Mouse (Mus musculus) bone marrow macrophage, adult 2 months (primary cell): ENCODE measurements at regions not wholly inside any gene's neighbourhood (a gene's known extent, or its start where the extent isn't known, plus 50 kb on each side); places are given as distances from the start of the nearest gene placed in this dataset.

Experiments used
- H3K27ac ChIP-seq: 2 replicates; pipeline ENCODE4 v1.5.1; 2012; ENCODE audit warnings: low read depth, low read length; ENCODE audit not compliant: insufficient read depth
- H3K4me1 ChIP-seq: 2 replicates; pipeline ENCODE4 v1.6.1; 2012; ENCODE audit warnings: low read length; ENCODE audit not compliant: control insufficient read depth, insufficient read depth
- H3K4me3 ChIP-seq: 2 replicates; pipeline ENCODE4 v1.5.1; 2012; ENCODE audit warnings: mild to moderate bottlenecking, low read length, moderate library complexity; ENCODE audit not compliant: insufficient read depth
- CTCF ChIP-seq: IDR thresholded peaks from 2 replicates; pipeline ENCODE4 v1.5.1; 2012; ENCODE audit warnings: low read depth, mild to moderate bottlenecking, low read length, moderate library complexity
- POLR2A ChIP-seq: IDR thresholded peaks from 2 replicates; pipeline ENCODE4 v1.6.1; 2012; ENCODE audit warnings: mild to moderate bottlenecking, low read depth, low read length, borderline replicate concordance

DNA sequence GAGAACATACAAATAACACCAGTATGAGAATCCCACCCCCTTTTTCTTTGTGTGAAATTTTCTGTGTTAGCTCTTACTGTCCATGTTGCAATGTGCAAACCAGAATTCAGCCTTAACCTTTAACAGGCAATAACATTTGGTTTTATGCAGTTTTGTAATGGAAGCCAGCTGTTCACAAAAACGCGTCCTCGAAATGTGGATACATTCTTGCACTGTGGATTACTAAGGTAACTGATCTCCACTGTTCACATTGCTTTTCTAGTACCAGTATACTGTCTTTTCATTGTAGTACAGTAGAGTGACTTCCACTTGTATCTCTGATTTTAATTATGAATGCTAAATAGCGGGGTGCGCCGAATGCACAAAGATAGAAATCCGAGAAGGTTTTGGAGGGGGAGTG lies 374.8 kb downstream of the Sfmbt2 start:
- Histone ChIP-seq H3K4me3 (no peak overlapping the region), H3K4me1 (no peaks in the 10 kb centered on the region), H3K27ac (no peak overlapping the region)
- TF ChIP-seq POLR2A (no peak), CTCF (no peak)

DNA sequence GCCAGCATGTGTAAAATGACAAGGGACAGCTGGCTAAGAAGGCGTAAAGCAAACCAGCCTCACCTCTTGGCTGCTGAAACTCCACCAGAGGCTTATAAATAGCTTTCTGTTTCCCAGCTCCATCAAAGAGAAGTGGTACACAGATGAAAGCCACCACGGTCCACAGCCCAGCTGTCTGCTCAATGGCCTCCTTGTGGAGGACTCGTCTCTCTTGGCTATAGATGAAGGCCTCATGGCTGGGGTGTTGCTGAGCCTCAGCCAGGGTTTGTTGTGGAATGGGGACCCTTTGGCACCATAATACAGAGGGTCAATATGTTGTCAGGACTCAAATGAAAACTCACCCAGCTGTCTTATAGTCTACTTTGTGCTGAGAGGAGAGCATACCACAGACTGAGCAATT lies 385.1 kb downstream of the Sfmbt2 start:
- H3K4me1 ChIP-seq = no peaks in the 10 kb centered on the region
- H3K4me3 ChIP-seq = no peak overlapping the region
- TF ChIP-seq POLR2A = no peak
- no peak for TF ChIP-seq CTCF
- no peak overlapping the region for H3K27ac ChIP-seq

DNA sequence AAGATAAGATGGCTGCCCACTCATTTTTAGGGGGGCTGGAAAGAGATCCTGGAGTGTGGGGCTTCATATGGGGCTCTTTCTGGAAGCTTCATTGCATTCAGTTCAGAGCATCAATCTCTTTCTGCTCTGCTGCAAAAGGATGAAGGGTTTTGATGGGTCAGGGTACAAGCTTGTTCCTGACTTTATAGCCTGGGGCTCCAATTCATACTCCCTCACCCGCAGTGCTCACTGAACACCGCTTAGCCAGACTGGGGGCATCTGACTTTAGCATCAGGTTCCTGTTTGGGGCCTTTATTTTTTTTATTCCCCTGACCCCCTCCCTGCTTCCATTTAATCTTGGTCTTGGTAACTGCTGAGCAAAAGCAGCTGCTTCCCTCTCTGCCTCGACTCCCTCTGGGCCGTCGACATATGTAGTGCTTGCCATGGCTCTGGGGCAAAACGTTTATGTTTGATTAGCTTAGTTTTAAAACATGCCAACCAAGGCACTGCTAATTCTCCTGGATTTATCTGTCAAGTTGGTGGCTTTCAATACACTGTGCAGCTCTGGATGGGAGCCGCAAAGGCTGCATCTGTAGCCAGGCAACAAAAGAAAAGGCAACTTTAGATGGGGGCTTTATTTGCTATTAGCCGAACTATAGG lies 387.0 kb downstream of the Sfmbt2 start:
- no peaks in the 10 kb centered on the region for H3K4me1 ChIP-seq
- no peak overlapping the region for H3K4me3 ChIP-seq
- TF ChIP-seq CTCF (no peak), POLR2A (no peak)
- H3K27ac ChIP-seq = no peak overlapping the region

DNA sequence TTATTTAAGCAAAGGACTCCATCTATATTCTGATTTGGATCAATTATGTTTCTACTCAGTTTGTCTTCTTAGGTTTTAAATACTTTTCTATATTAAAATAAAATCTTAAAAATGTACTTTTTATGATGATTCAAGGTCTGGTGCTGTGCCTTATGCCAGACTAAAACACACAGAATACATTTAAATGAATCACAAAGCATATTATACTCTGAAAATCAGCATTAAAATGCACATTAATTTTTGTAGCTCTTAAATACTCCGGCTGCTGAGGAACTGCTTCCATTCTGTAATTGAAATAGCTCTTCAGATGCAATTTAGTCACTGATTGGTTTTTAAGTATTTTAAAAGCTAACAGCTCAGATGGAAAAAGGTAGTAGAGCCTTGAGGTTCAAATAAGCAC lies 387.6 kb downstream of the Sfmbt2 start:
- no peak for TF ChIP-seq CTCF
- no peak for TF ChIP-seq POLR2A
- Histone ChIP-seq H3K4me1 (no peaks in the 10 kb centered on the region), H3K4me3 (no peak overlapping the region), H3K27ac (no peak overlapping the region)

DNA sequence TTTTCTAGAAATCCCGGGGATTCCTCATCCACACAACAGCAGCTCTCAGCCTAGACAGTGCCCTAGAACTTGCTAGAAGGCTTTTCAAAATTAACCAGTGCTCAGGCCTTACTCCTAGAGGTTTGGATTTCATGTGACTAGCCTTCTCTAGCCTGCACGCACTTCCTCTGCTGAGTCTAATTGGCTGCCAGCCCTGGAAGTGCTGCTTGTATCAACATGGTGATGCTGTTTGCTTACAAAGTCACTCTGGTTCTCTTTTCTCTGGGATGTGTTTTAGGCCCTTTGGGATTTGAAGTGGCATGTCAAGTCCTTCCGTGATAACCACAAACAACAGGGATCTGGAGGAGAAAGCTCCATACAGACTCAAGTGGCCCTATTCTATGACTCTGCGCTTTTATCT lies 391.9 kb downstream of the Sfmbt2 start:
- H3K27ac ChIP-seq = no peak overlapping the region
- TF ChIP-seq POLR2A = no peak
- no peaks in the 10 kb centered on the region for H3K4me1 ChIP-seq
- no peak overlapping the region for H3K4me3 ChIP-seq

DNA sequence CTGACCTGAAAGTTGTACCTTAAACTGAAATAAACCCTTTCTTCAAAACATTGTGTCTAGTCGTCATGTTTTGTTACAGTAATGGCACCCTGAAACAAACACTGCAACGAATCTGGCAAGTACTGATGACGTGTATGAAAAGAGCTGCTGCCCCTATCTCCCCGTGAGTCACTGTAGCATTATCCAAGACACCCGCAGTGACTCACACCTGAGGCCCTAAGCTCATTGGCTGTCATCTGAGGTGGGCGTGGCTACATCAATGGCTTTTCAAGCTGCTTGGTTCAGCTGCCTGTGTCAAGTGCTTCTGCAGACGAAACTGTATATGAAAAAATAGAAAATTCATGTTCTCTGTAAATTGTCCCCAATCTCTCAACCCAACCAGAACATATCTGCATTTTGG lies 388.8 kb upstream of the Prkcq start:
- no peak for TF ChIP-seq CTCF
- no peak for TF ChIP-seq POLR2A
- Histone ChIP-seq H3K4me3 (no peak overlapping the region), H3K27ac (no peak overlapping the region), H3K4me1 (no peaks in the 10 kb centered on the region)

DNA sequence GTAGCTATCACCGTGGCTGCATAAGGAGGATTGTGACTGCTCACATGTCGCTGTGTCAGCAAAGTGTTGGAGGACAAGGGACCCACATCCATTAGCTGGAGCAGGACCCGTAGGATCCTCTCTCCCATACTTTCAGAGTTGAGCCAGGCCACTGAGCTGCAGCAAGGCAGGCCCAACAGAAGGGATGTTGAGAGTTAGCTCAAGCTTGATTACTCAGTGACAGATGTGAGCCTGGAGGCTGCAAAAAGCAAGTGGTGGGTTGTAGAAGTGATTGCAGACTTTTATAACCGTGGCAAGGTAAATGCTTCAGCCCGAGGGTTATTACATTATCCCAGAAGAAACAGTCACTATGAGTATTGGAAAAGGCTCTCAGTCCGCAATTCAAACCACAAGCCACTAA lies 388.3 kb upstream of the Prkcq start:
- no peak overlapping the region for H3K4me3 ChIP-seq
- TF ChIP-seq CTCF (no peak), POLR2A (no peak)
- H3K4me1 ChIP-seq = no peaks in the 10 kb centered on the region
- H3K27ac ChIP-seq = no peak overlapping the region

DNA sequence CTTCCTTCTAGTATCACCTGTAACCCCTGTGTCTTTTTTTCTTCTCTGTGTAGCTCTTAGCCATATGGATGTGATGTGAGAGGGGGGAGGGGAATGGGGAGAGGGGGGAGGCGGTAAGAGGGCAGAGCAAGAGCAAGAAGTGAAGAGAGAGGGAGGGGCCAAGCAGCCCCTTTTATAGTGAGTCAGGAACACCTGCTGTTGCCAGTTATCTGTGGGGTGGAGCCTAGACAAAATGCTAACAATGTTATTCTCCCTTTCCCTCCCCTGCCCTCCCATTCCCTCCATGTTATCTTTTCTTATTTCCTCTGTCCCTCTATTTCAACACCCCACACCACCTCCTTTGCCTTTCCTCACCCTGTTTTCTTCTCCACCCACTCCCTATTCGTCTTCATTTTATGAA lies 387.6 kb upstream of the Prkcq start:
- Histone ChIP-seq H3K27ac (no peak overlapping the region), H3K4me1 (no peaks in the 10 kb centered on the region), H3K4me3 (no peak overlapping the region)
- TF ChIP-seq CTCF = no peak
- TF ChIP-seq POLR2A = no peak

DNA sequence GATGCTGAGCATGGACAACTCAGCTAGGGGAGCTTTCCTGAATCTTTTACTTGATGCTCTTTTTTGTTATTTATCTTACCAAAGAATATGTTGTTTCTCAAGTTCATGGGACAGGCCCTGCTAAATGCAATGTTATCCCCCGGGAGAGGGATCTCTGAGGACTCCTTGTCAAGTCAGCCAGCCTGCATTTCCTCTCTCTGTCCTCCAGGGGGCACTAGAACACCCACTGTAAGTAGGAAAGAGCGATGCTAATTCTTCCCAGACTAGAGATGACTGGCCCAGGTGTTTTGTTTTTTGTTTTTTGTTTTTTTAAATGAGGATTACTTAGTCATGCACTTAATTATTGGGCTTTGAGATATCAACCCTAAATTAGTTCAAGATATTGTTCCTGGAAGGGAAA lies 386.8 kb upstream of the Prkcq start:
- TF ChIP-seq POLR2A (no peak), CTCF (peak; percentile 34; the same call in 1 of the 2 replicates)
- Histone ChIP-seq H3K4me1 (no peaks in the 10 kb centered on the region), H3K4me3 (no peak overlapping the region), H3K27ac (no peak overlapping the region)

DNA sequence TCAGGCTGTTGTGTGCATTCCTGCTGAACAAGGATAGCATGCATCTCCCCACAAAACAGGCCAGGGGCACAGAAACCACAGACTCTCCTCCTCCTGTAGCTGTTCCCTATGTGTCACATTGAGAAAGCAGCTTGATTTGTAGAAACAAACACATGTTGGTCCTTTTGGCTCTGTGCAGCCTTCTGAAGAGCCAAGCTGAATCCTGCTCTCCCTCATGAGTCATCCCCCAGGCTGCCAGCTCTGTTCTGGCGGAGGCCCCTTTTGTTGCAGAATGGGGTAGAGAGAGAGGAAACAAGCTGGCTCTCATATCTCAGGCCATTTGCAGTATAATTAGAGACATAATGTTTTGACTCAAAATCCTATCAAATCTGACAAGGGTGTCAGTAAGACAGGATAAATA lies 383.4 kb upstream of the Prkcq start:
- Histone ChIP-seq H3K27ac (no peak overlapping the region), H3K4me3 (no peak overlapping the region), H3K4me1 (no peaks in the 10 kb centered on the region)
- TF ChIP-seq CTCF (no peak), POLR2A (no peak)

DNA sequence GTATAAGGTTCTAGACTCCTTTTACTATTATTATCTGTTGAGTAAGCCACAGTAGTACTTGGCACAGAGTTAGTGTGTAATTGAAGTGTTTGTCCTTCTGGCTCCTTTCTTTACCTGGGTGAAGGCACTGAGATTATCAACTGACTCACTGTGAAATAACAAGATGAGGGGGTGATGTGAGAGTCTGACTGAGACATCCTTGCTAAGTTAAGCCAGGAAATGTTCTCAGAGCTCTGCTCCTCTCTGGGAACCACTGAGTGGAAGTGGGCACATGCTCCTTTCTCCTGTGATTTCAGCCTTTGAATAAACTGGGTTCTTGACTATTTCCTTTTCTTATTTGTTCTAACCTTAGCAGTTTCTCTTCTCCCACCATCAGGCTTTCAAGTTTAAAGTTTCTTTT lies 380.7 kb upstream of the Prkcq start:
- Histone ChIP-seq H3K4me3 (no peak overlapping the region), H3K4me1 (no peaks in the 10 kb centered on the region), H3K27ac (no peak overlapping the region)
- TF ChIP-seq POLR2A (no peak), CTCF (no peak)

DNA sequence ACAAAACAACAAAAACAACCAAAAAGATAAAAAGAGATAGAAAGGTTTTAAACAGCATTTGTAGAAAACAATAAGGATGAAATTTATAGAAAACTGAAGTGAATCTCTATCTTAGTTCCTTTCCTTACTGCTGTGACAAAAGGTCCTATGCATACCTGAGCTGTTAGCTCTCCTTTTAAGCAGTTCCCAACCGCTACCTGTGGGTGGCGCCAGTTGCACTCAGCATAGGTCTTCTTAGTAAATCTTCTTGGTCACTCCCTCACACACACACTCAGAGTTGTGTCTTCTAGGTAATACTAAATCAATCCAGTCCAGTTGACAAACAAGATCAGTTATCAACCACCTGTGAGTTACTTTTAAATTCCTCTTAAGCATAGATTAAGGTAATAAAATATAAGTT lies 355.5 kb upstream of the Prkcq start:
- TF ChIP-seq POLR2A = no peak
- TF ChIP-seq CTCF = no peak
- no peaks in the 10 kb centered on the region for H3K4me1 ChIP-seq
- no peak overlapping the region for H3K27ac ChIP-seq
- H3K4me3 ChIP-seq = no peak overlapping the region
